Mouse (Mus musculus) heart, postnatal 0 days (tissue): Measurements from ENCODE around the gene Trpm7.

Source experiments
- CTCF ChIP-seq: IDR thresholded peaks from 2 replicates; pipeline ENCODE4 v1.5.1; 2016; ENCODE audit warnings: antibody characterized with exemption, control low read depth, low read depth
- EP300 ChIP-seq: IDR thresholded peaks from 2 replicates; pipeline ENCODE4 v1.6.1; 2016; ENCODE audit warnings: antibody characterized with exemption, low read depth

DNA sequence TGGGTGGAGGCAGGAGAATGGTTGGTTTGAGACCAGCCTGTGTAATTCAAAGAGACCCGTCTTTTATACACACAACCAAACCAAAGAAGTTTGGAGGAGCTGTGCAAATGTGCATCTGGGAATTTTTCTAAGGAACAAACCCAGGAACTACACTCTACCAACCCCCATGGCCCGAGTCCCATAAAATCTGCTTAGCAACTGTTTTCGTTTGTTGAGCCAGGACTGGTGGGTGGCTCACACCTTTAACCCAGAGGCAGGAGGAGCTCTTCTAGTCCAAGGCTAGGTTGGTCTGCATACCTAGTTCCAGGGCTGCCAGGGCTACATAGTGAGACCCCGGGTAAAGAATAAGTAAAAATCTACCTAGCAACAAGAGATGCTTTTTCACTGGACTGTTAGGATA, 100.1 kb downstream of the Trpm7 start:
- TF ChIP-seq CTCF (no peak), EP300 (no peak)
